Mouse (Mus musculus): Measurements from ENCODE around the gene Olfr1110.
"Not testable (repeated sequence)": the region's sequence is repeated elsewhere in the genome, so short reads cannot be mapped to it uniquely, and the experiment has no call there.

The Olfr1110 gene

GRCm38 (mm10) chr2:87140200-87140599 lies at the start of gene Olfr1110:
TSS of gene Olfr1110 (minus strand) at chr2:87140300.
- DNase-seq, result no peak

DNA sequence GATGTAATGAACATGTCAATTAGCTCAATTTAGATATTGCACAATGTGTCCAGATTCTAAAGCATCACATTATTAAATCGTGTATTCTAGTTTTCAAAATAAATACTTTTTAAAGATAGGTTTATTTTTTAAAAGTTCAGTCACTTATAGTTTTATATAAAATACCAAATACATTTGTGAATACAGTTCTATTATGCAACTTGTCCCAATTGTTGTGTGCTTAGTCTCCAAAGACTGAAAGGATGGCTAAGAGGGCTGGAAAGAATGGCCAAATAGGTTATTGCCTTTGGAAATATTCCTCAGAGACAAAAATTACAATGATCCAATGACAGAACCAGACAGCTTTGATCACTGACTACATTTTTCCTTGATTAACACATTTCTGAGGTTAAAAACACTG lies 47.4 kb upstream of the Olfr1110 start, which contains the start of gene Olfr1112:
Gene Olfr1112 (plus strand): TSS at position 301 of the 400 bp plus-strand sequence.
- no peak for DNase-seq

- DNase-seq, result not testable (repeated sequence)
Observed at GRCm38 (mm10) chr2:87167731-87168130, 27.6 kb upstream of the Olfr1110 start.

- no peak for DNase-seq
Observed at GRCm38 (mm10) chr2:87152524-87152923, 12.4 kb upstream of the Olfr1110 start, which contains the start of gene Olfr1111. TSS of gene Olfr1111 (minus strand) at chr2:87152624.

DNA sequence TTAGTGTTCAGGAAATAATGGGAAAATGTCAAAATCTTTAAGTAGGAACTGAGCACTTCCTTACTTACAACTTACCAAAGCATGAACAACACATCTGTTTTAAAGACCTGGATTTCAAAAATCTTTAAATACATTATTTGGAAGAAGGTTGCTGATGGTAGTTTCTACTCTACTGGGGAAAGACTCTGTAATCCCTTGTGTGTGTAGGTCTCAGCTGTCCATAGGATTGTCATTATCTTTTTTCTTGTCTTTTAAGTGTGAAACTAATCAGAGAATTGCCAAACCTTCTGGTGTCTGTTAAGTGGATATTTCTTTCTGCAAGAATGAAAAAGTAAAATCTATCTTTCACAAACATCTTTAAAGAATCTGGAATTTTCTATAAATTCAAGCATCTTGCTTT lies 25.6 kb downstream of the Olfr1110 start, which contains the start of gene Olfr259:
Gene Olfr259 (minus strand): TSS at position 101 of the 400 bp plus-strand sequence.
- no peak for DNase-seq

DNA sequence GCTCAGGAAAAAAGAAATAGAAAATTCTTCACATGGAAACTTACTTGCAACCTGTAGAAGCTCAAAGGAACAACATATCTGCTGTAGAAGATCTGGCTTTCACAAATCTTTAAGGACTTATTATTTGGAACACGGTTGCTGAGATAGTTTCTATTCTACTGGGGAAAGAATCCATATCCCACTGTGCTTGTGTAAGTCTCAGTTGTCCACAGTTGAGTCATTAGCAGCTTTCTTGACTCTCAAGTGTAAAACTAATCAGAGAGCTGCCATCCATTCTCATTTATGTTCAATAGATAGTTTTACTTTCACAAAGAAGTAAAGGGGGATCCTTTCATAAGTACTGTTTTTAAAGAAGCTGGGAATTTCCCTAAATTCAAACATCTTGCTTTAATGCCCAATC lies 44.2 kb downstream of the Olfr1110 start, which contains the start of gene Olfr1109:
Gene Olfr1109 (minus strand): TSS at position 101 of the 400 bp plus-strand sequence.
- DNase-seq, result no peak

Measured in kidney, adult 18-20 months (tissue).